Mouse (Mus musculus) G1E (cell line): ENCODE measurements at regions not wholly inside any gene's neighbourhood (a gene's known extent, or its start where the extent isn't known, plus 50 kb on each side); places are given as distances from the start of the nearest gene placed in this dataset.

Experiments
- CTCF ChIP-seq: IDR thresholded peaks from 2 replicates; pipeline ENCODE4 v1.5.1; 2012; ENCODE audit warnings: low read depth, low read length, inconsistent platforms, mixed read lengths
- GATA1 ChIP-seq: IDR thresholded peaks from 2 replicates; pipeline ENCODE4 v1.6.1; 2012; ENCODE audit warnings: borderline replicate concordance, low read length, inconsistent platforms, mixed read lengths
- GATA2 ChIP-seq: IDR thresholded peaks from 2 replicates; pipeline ENCODE4 v1.6.1; 2012; ENCODE audit warnings: low read depth, low read length, inconsistent platforms, borderline replicate concordance
- POLR2AphosphoS5 ChIP-seq: IDR thresholded peaks from 2 replicates; pipeline ENCODE4 v1.6.1; 2012; ENCODE audit warnings: low read depth, low read length, inconsistent platforms; ENCODE audit not compliant: insufficient replicate concordance
- TAL1 ChIP-seq: conservative IDR thresholded peaks from 2 replicates; pipeline ENCODE4 v1.6.1; 2012; ENCODE audit warnings: low read depth, low read length, inconsistent platforms, mixed read lengths

- no peak for TF ChIP-seq CTCF
- no peak for TF ChIP-seq GATA1
- TF ChIP-seq POLR2AphosphoS5 = no peak
- no peak for TF ChIP-seq GATA2
- no peak for TF ChIP-seq TAL1
Measured at GRCm38 (mm10) chr13:44602658-44603057, 126.6 kb upstream of the Jarid2 start.
